ENCODE assay signal across 9 mouse cellular contexts in the genomic region with DNA sequence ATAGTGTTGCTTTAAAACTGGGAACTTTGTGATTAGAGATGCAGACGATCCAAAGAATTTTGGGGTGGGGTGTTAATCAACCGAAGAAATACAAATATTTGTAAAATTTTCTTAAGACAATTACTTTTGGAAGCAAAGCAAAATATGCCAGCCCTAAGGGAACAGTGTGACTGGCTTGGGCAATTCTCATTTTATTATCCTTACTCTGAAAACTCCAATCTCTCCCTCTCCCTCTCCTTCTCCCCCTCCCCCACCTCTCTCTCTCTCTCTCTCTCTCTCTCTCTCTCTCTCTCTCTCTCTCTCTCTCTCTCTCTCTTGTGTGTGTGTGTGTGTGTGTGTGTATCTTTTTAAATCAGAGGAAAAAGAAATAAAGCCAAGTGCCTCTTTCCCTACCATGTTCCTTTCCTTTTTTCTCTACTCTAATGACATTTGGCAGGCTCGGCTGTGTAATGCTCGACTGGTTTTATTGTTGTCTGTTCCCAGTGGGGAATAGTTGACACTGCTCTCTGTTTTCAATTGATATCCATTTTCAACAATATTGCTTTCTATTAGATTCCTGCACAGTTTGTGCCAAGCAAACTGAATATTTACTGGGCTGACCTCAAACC.
DNase-seq lines count a peak whose midpoint lies in the region; ATAC-seq lines count a peak whose summit lies in the region.
"Had no signal": no experiment of that assay in that cellular context is flagged by ENCODE, and none has a peak within 500 bp of the region (broad histone marks: within the 10 kb centered on the region; RNA-seq: fewer than 3 reads in every experiment).

No protein-coding gene starts in this region.

- H3K27me3 ChIP-seq in forebrain, embryonic 14.5 days (replicated peaks; ENCODE audit: control insufficient read depth, insufficient read depth, low read length) = no peaks in the 10 kb centered on the region
- no peaks in the 10 kb centered on the region for H3K27me3 ChIP-seq in limb, embryonic 15.5 days
- H3K27me3 ChIP-seq in liver, embryonic 12.5 days (replicated peaks) = no peaks in the 10 kb centered on the region

- H3K9me3 ChIP-seq in forebrain, embryonic 14.5 days (replicated peaks; ENCODE audit: control insufficient read depth, low read length) = no peaks in the 10 kb centered on the region
- no peaks in the 10 kb centered on the region for H3K9me3 ChIP-seq in limb, embryonic 15.5 days
- H3K9me3 ChIP-seq in liver, embryonic 12.5 days (replicated peaks) = no peaks in the 10 kb centered on the region
- H3K9me3 ChIP-seq: heart, embryonic 10.5 days had no signal

- no peaks in the 10 kb centered on the region for H3K36me3 ChIP-seq in forebrain, embryonic 14.5 days (ENCODE audit: control insufficient read depth, insufficient read depth, low read length)
- no peaks in the 10 kb centered on the region for H3K36me3 ChIP-seq in limb, embryonic 15.5 days
- H3K36me3 ChIP-seq in liver, embryonic 12.5 days = no peaks in the 10 kb centered on the region
- H3K36me3 ChIP-seq: heart, embryonic 10.5 days had no signal

- peak; percentile 63 for ATAC-seq in forebrain, embryonic 14.5 days
- no peak for ATAC-seq in limb, embryonic 15.5 days (ENCODE audit: insufficient number of reproducible peaks, low FRiP score, low TSS enrichment, low read depth)
- no peak for ATAC-seq in liver, embryonic 12.5 days

- H3K9ac ChIP-seq in forebrain, embryonic 14.5 days (ENCODE audit: low read length) = peak overlapping the region; percentile 49
- no peak overlapping the region for H3K9ac ChIP-seq in limb, embryonic 15.5 days
- no peak overlapping the region for H3K9ac ChIP-seq in liver, embryonic 12.5 days

- H3K4me1 ChIP-seq in forebrain, embryonic 14.5 days (ENCODE audit: control insufficient read depth, insufficient read depth, low read length) = peaks cover 15% of the 10 kb centered on the region
- peaks cover 4% of the 10 kb centered on the region; the same call in 1 of the 2 replicates for H3K4me1 ChIP-seq in limb, embryonic 15.5 days
- H3K4me1 ChIP-seq in liver, embryonic 12.5 days = no peaks in the 10 kb centered on the region

- H3K27ac ChIP-seq in forebrain, embryonic 14.5 days (ENCODE audit: low read depth, low read length) = peak overlapping the region; percentile 72; the same call in 1 of the 2 replicates
- no peak overlapping the region for H3K27ac ChIP-seq in limb, embryonic 15.5 days
- H3K27ac ChIP-seq in liver, embryonic 12.5 days = no peak overlapping the region
- H3K27ac ChIP-seq: heart, embryonic 10.5 days had no signal

- peak overlapping the region; percentile 44 for H3K4me2 ChIP-seq in forebrain, embryonic 14.5 days (ENCODE audit: low read length)
- peak overlapping the region; percentile 35 for H3K4me2 ChIP-seq in limb, embryonic 15.5 days
- no peak overlapping the region for H3K4me2 ChIP-seq in liver, embryonic 12.5 days

- 0 out of 2 replicates have a peak overlapping the region, but pooled peaks have one; percentile 2 for H3K4me3 ChIP-seq in forebrain, embryonic 14.5 days (ENCODE audit: low read depth, low read length)
- H3K4me3 ChIP-seq in limb, embryonic 15.5 days = no peak overlapping the region
- no peak overlapping the region for H3K4me3 ChIP-seq in liver, embryonic 12.5 days

- 21% methylated on average over 4 of the region's 4 CpGs for WGBS in forebrain, embryonic 14.5 days
- 25% methylated on average over 4 of the region's 4 CpGs for WGBS in limb, embryonic 15.5 days
- 52% methylated on average over 4 of the region's 4 CpGs for WGBS in liver, embryonic 12.5 days (ENCODE audit: insufficient replicate concordance)

- peak; percentile 73 for DNase-seq in Muller cell, postnatal 12 days (ENCODE audit: inconsistent ontology term)
- DNase-seq in adipocyte (ENCODE audit: low spot score) = peak; percentile 21
- peak; percentile 82 for DNase-seq in forebrain, embryonic 14.5 days (ENCODE audit: low spot score)
- no peak for DNase-seq in adrenal gland, postnatal 25 days
- no peak for DNase-seq in ovary, postnatal 36 days (ENCODE audit: low spot score)
- DNase-seq: lung, adult 18-20 months had no signal

Comparison
In these comparisons a context has a peak if more than half of its experiments do, and no peak if none do; other contexts are left out.
1. DNase-seq: peak in Muller cell, postnatal 12 days (single experiment), adipocyte (single experiment) and forebrain, embryonic 14.5 days (single experiment); none in adrenal gland, postnatal 25 days (single experiment) and ovary, postnatal 36 days (single experiment).